Mouse (Mus musculus): ENCODE results near the gene Akr1a1. TPM values are rescaled to one million over a fixed set of nuclear protein-coding genes. Genes with fewer than 3 reads are reported as not detected.
"Not testable (repeated sequence)": the region's sequence is repeated elsewhere in the genome, so short reads cannot be mapped to it uniquely, and the experiment has no call there.

The Akr1a1 gene
- polyA plus RNA-seq, 1 experiment: 573 TPM

- TF ChIP-seq POLR2A (IDR thresholded peaks at IDR 0.05; ENCODE audit: borderline replicate concordance, extremely low read depth, insufficient read depth, insufficient read length, poor library complexity, severe bottlenecking): no peak
- no peak for TF ChIP-seq CTCF (IDR thresholded peaks at IDR 0.05; ENCODE audit: borderline replicate concordance, extremely low read depth, insufficient read depth, insufficient read length)
- DNase-seq (ENCODE audit: low read depth): no peak
Measured at GRCm38 (mm10) chr4:116679141-116679540, 27.7 kb upstream of the Akr1a1 start.

GRCm38 (mm10) chr4:116677808-116678207 lies 26.3 kb upstream of the Akr1a1 start:
- TF ChIP-seq POLR2A (IDR thresholded peaks at IDR 0.05; ENCODE audit: borderline replicate concordance, extremely low read depth, insufficient read depth, insufficient read length, poor library complexity, severe bottlenecking): no peak
- TF ChIP-seq CTCF (IDR thresholded peaks at IDR 0.05; ENCODE audit: borderline replicate concordance, extremely low read depth, insufficient read depth, insufficient read length): no peak
- DNase-seq (ENCODE audit: low read depth): no peak

- TF ChIP-seq CTCF (IDR thresholded peaks at IDR 0.05; ENCODE audit: borderline replicate concordance, extremely low read depth, insufficient read depth, insufficient read length) (no peak), POLR2A (IDR thresholded peaks at IDR 0.05; ENCODE audit: borderline replicate concordance, extremely low read depth, insufficient read depth, insufficient read length, poor library complexity, severe bottlenecking) (no peak)
- no peak for DNase-seq (ENCODE audit: low read depth)
Measured at GRCm38 (mm10) chr4:116676027-116676426, 24.5 kb upstream of the Akr1a1 start.

- not testable (repeated sequence) for DNase-seq (ENCODE audit: low read depth)
Measured at GRCm38 (mm10) chr4:116674761-116675160, 23.3 kb upstream of the Akr1a1 start.

- DNase-seq (ENCODE audit: low read depth): no peak
- no peak for TF ChIP-seq POLR2A (IDR thresholded peaks at IDR 0.05; ENCODE audit: borderline replicate concordance, extremely low read depth, insufficient read depth, insufficient read length, poor library complexity, severe bottlenecking)
- TF ChIP-seq CTCF (IDR thresholded peaks at IDR 0.05; ENCODE audit: borderline replicate concordance, extremely low read depth, insufficient read depth, insufficient read length): no peak
Measured at GRCm38 (mm10) chr4:116672785-116673184, 21.3 kb upstream of the Akr1a1 start.

GRCm38 (mm10) chr4:116669291-116669690 lies 17.8 kb upstream of the Akr1a1 start:
- TF ChIP-seq CTCF (IDR thresholded peaks at IDR 0.05; ENCODE audit: borderline replicate concordance, extremely low read depth, insufficient read depth, insufficient read length): peak; percentile 40; the same call in 1 of the 2 replicates
- TF ChIP-seq POLR2A (IDR thresholded peaks at IDR 0.05; ENCODE audit: borderline replicate concordance, extremely low read depth, insufficient read depth, insufficient read length, poor library complexity, severe bottlenecking): no peak
- no peak for DNase-seq (ENCODE audit: low read depth)

- no peak for DNase-seq (ENCODE audit: low read depth)
Measured at GRCm38 (mm10) chr4:116668145-116668544, 16.7 kb upstream of the Akr1a1 start.

GRCm38 (mm10) chr4:116666625-116667024 lies 15.1 kb upstream of the Akr1a1 start:
- no peak for TF ChIP-seq POLR2A (IDR thresholded peaks at IDR 0.05; ENCODE audit: borderline replicate concordance, extremely low read depth, insufficient read depth, insufficient read length, poor library complexity, severe bottlenecking)
- no peak for TF ChIP-seq CTCF (IDR thresholded peaks at IDR 0.05; ENCODE audit: borderline replicate concordance, extremely low read depth, insufficient read depth, insufficient read length)
- DNase-seq (ENCODE audit: low read depth): peak; percentile 29

More at GRCm38 (mm10) chr4:116668145-116668544, 16.7 kb upstream of the Akr1a1 start:
- TF ChIP-seq CTCF (IDR thresholded peaks at IDR 0.05; ENCODE audit: borderline replicate concordance, extremely low read depth, insufficient read depth, insufficient read length): no peak
- no peak for TF ChIP-seq POLR2A (IDR thresholded peaks at IDR 0.05; ENCODE audit: borderline replicate concordance, extremely low read depth, insufficient read depth, insufficient read length, poor library complexity, severe bottlenecking)

GRCm38 (mm10) chr4:116661998-116662397 lies 10.5 kb upstream of the Akr1a1 start:
- TF ChIP-seq CTCF (IDR thresholded peaks at IDR 0.05; ENCODE audit: borderline replicate concordance, extremely low read depth, insufficient read depth, insufficient read length): no peak
- TF ChIP-seq POLR2A (IDR thresholded peaks at IDR 0.05; ENCODE audit: borderline replicate concordance, extremely low read depth, insufficient read depth, insufficient read length, poor library complexity, severe bottlenecking): no peak
- no peak for DNase-seq (ENCODE audit: low read depth)

GRCm38 (mm10) chr4:116660829-116661228 lies 9.3 kb upstream of the Akr1a1 start:
- TF ChIP-seq POLR2A (IDR thresholded peaks at IDR 0.05; ENCODE audit: borderline replicate concordance, extremely low read depth, insufficient read depth, insufficient read length, poor library complexity, severe bottlenecking): no peak
- no peak for TF ChIP-seq CTCF (IDR thresholded peaks at IDR 0.05; ENCODE audit: borderline replicate concordance, extremely low read depth, insufficient read depth, insufficient read length)

GRCm38 (mm10) chr4:116659916-116660315 lies 8.4 kb upstream of the Akr1a1 start:
- DNase-seq (ENCODE audit: low read depth): not testable (repeated sequence)

More at GRCm38 (mm10) chr4:116660829-116661228, 9.3 kb upstream of the Akr1a1 start:
- DNase-seq (ENCODE audit: low read depth): no peak

- DNase-seq (ENCODE audit: low read depth): peak; percentile 63
Measured at GRCm38 (mm10) chr4:116659474-116659873, 8.0 kb upstream of the Akr1a1 start.

GRCm38 (mm10) chr4:116657971-116658370 lies 6.5 kb upstream of the Akr1a1 start:
- no peak for DNase-seq (ENCODE audit: low read depth)
- TF ChIP-seq POLR2A (IDR thresholded peaks at IDR 0.05; ENCODE audit: borderline replicate concordance, extremely low read depth, insufficient read depth, insufficient read length, poor library complexity, severe bottlenecking) (no peak), CTCF (IDR thresholded peaks at IDR 0.05; ENCODE audit: borderline replicate concordance, extremely low read depth, insufficient read depth, insufficient read length) (no peak)

More at GRCm38 (mm10) chr4:116659474-116659873, 8.0 kb upstream of the Akr1a1 start:
- TF ChIP-seq POLR2A (IDR thresholded peaks at IDR 0.05; ENCODE audit: borderline replicate concordance, extremely low read depth, insufficient read depth, insufficient read length, poor library complexity, severe bottlenecking) (no peak), CTCF (IDR thresholded peaks at IDR 0.05; ENCODE audit: borderline replicate concordance, extremely low read depth, insufficient read depth, insufficient read length) (no peak)
